ENCODE assay signal across 8 mouse cellular contexts in the genomic region with DNA sequence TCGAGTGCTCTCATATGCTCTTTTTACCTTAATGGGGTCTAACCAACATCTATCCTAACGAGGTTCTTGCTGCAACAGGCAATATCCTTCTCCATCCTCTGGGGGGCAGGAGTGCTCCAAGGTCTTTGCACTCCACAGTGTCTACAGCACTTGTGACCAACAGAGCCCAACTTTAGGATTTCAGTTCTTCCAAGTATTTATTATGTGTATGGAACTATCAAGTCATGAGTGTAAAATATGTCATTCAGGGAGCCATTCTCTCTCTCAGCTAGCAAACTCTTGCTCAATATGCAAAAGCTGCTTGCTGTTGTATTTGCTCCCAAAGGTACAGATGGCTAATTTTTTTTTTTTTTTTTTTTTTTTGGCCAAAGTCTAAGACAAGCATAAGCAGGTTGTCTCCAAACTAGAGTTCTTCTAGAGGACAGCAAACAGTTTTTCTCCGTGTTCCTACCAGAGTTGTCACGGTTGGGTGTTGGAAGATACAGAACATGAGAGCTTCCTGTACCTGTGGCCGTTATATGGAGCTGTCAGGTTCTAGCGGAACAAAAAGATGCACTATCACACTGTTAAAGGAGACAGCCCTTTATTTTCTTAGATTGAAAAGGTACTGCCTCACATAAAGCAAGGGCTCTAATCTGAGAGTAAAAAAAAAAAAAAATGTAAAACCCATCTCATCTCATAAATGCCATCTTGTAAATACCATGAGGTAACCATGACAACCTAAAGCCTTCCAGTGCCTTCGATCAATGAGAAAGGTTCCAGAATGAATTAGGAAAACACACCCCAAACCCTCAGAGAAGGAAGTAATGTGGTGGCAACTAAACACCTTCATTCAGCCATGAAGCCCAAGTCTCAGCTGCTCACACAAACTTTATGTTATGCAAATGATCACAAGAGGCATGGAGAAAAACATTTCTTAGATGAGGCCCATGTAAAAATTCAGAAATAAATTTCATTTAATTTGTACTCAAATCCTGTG. TPM values are rescaled to one million over a fixed set of nuclear protein-coding genes. Genes with fewer than 3 reads are reported as not detected.
DNase-seq lines count a peak whose midpoint lies in the region; ATAC-seq lines count a peak whose summit lies in the region.

No protein-coding gene starts in this region.

- DNase-seq in CD4-positive, CD25-positive, alpha-beta regulatory T cell, adult 2 months (ENCODE audit: low read depth, low spot score) = peak; percentile 81
- DNase-seq in adrenal gland, postnatal 25 days = peak; percentile 74
- peak; percentile 85 for DNase-seq in embryonic facial prominence, embryonic 11.5 days (ENCODE audit: low spot score)
- DNase-seq in heart, adult 9 months (ENCODE audit: low spot score in 2 of 2) = peak; percentile 19 to 71
- peak; percentile 40 for DNase-seq in liver, embryonic 13.5 days

- H3K36me3 ChIP-seq in embryonic facial prominence, embryonic 11.5 days (replicated peaks; ENCODE audit: control insufficient read depth, insufficient read depth, low read depth, low read length) = no peaks in the 10 kb centered on the region
- H3K36me3 ChIP-seq in kidney, embryonic 15.5 days = peaks cover 15% of the 10 kb centered on the region; the same call in 1 of the 2 replicates
- H3K36me3 ChIP-seq in liver, embryonic 13.5 days = no peaks in the 10 kb centered on the region
- peaks cover 47% of the 10 kb centered on the region for H3K36me3 ChIP-seq in neural tube, embryonic 12.5 days
- H3K36me3 ChIP-seq in stomach, embryonic 16.5 days (ENCODE audit: control insufficient read depth, insufficient read depth, low read length) = no peaks in the 10 kb centered on the region

- no peaks in the 10 kb centered on the region for H3K4me1 ChIP-seq in embryonic facial prominence, embryonic 11.5 days (ENCODE audit: control insufficient read depth, insufficient read depth, low read length)
- H3K4me1 ChIP-seq in kidney, embryonic 15.5 days = no peaks in the 10 kb centered on the region
- no peaks in the 10 kb centered on the region for H3K4me1 ChIP-seq in liver, embryonic 13.5 days (replicated peaks)
- no peaks in the 10 kb centered on the region for H3K4me1 ChIP-seq in neural tube, embryonic 12.5 days
- H3K4me1 ChIP-seq in stomach, embryonic 16.5 days (ENCODE audit: control insufficient read depth, insufficient read depth, low read length) = no peaks in the 10 kb centered on the region

- no peak overlapping the region for H3K4me3 ChIP-seq in embryonic facial prominence, embryonic 11.5 days (ENCODE audit: low read depth, low read length)
- no peak overlapping the region for H3K4me3 ChIP-seq in kidney, embryonic 15.5 days (replicated peaks)
- H3K4me3 ChIP-seq in liver, embryonic 13.5 days (replicated peaks) = no peak overlapping the region
- H3K4me3 ChIP-seq in neural tube, embryonic 12.5 days = no peak overlapping the region
- H3K4me3 ChIP-seq in stomach, embryonic 16.5 days (replicated peaks; ENCODE audit: low read length) = no peak overlapping the region

- no peak overlapping the region for H3K27ac ChIP-seq in embryonic facial prominence, embryonic 11.5 days (replicated peaks; ENCODE audit: low read depth, low read length)
- H3K27ac ChIP-seq in kidney, embryonic 15.5 days = no peak overlapping the region
- H3K27ac ChIP-seq in liver, embryonic 13.5 days = no peak overlapping the region
- no peak overlapping the region for H3K27ac ChIP-seq in neural tube, embryonic 12.5 days
- H3K27ac ChIP-seq in stomach, embryonic 16.5 days (ENCODE audit: low read length) = no peak overlapping the region

- no peak overlapping the region for H3K4me2 ChIP-seq in embryonic facial prominence, embryonic 11.5 days (ENCODE audit: low read depth, low read length)
- no peak overlapping the region for H3K4me2 ChIP-seq in kidney, embryonic 15.5 days
- no peak overlapping the region for H3K4me2 ChIP-seq in liver, embryonic 13.5 days
- H3K4me2 ChIP-seq in neural tube, embryonic 12.5 days (replicated peaks) = no peak overlapping the region
- no peak overlapping the region for H3K4me2 ChIP-seq in stomach, embryonic 16.5 days (ENCODE audit: low read depth, low read length)

- no peaks in the 10 kb centered on the region for H3K9me3 ChIP-seq in embryonic facial prominence, embryonic 11.5 days (replicated peaks; ENCODE audit: control insufficient read depth, low read length)
- H3K9me3 ChIP-seq in kidney, embryonic 15.5 days (replicated peaks) = no peaks in the 10 kb centered on the region
- no peaks in the 10 kb centered on the region for H3K9me3 ChIP-seq in liver, embryonic 13.5 days (replicated peaks)
- no peaks in the 10 kb centered on the region for H3K9me3 ChIP-seq in neural tube, embryonic 12.5 days
- H3K9me3 ChIP-seq in stomach, embryonic 16.5 days (replicated peaks; ENCODE audit: control insufficient read depth, low read length) = no peaks in the 10 kb centered on the region

- no peaks in the 10 kb centered on the region for H3K27me3 ChIP-seq in embryonic facial prominence, embryonic 11.5 days (ENCODE audit: control insufficient read depth, insufficient read depth, low read length)
- no peaks in the 10 kb centered on the region for H3K27me3 ChIP-seq in kidney, embryonic 15.5 days
- H3K27me3 ChIP-seq in liver, embryonic 13.5 days = no peaks in the 10 kb centered on the region
- H3K27me3 ChIP-seq in neural tube, embryonic 12.5 days (replicated peaks) = no peaks in the 10 kb centered on the region
- no peaks in the 10 kb centered on the region for H3K27me3 ChIP-seq in stomach, embryonic 16.5 days (ENCODE audit: control insufficient read depth, insufficient read depth, low read length)

- no peak overlapping the region for H3K9ac ChIP-seq in embryonic facial prominence, embryonic 11.5 days (replicated peaks; ENCODE audit: low read length)
- H3K9ac ChIP-seq in kidney, embryonic 15.5 days = no peak overlapping the region
- no peak overlapping the region for H3K9ac ChIP-seq in liver, embryonic 13.5 days
- no peak overlapping the region for H3K9ac ChIP-seq in neural tube, embryonic 12.5 days
- H3K9ac ChIP-seq in stomach, embryonic 16.5 days (ENCODE audit: low read length) = no peak overlapping the region

- 0 out of 2 replicates have a peak, but pooled peaks have one; percentile 59 for ATAC-seq in embryonic facial prominence, embryonic 11.5 days (replicated peaks; ENCODE audit: insufficient number of reproducible peaks, low FRiP score, low TSS enrichment, low read depth)
- ATAC-seq in kidney, embryonic 15.5 days (replicated peaks; ENCODE audit: low FRiP score) = 0 out of 2 replicates have a peak, but pooled peaks have one; percentile 58
- ATAC-seq in liver, embryonic 13.5 days (ENCODE audit: low read depth) = no peak
- peak; percentile 41; the same call in 1 of the 2 replicates for ATAC-seq in neural tube, embryonic 12.5 days (ENCODE audit: low FRiP score, low read depth)
- ATAC-seq in stomach, embryonic 16.5 days (ENCODE audit: insufficient read depth, low FRiP score) = peak; percentile 56; the same call in 1 of the 2 replicates

- 55% methylated on average over 7 of the region's 7 CpGs for WGBS in embryonic facial prominence, embryonic 11.5 days
- WGBS in kidney, embryonic 15.5 days = 56% methylated on average over 7 of the region's 7 CpGs
- WGBS in liver, embryonic 13.5 days (ENCODE audit: insufficient replicate concordance) = 49% methylated on average over 7 of the region's 7 CpGs
- WGBS in neural tube, embryonic 12.5 days = 48% methylated on average over 7 of the region's 7 CpGs
- WGBS in stomach, embryonic 16.5 days = 54% methylated on average over 7 of the region's 7 CpGs

RNA-seq across cellular contexts. Expression of a gene that starts 1.7 kb away (rescaled TPM):
- total RNA-seq in adrenal gland, postnatal 25 days (2021) = 0.30 TPM in 1 of 2 replicates, not detected in the other
- 0.21 and 0.42 TPM in 2 replicates for polyA plus RNA-seq in embryonic facial prominence, embryonic 11.5 days (2014; fragmentation: Nextera tagmentation; extraction: Ambion mirVana)
- polyA plus RNA-seq in kidney, embryonic 15.5 days (2015; fragmentation: Nextera tagmentation; extraction: Ambion mirVana) = 0.51 and 1.1 TPM in 2 replicates
- polyA plus RNA-seq in liver, embryonic 13.5 days (2015; fragmentation: Nextera tagmentation; extraction: Ambion mirVana) = 0.17 TPM in 1 of 2 replicates, not detected in the other
- polyA plus RNA-seq in neural tube, embryonic 12.5 days (2016; fragmentation: Nextera tagmentation; extraction: Ambion mirVana) = 2.2 and 2.6 TPM in 2 replicates
- polyA plus RNA-seq in stomach, embryonic 16.5 days (2015; fragmentation: Nextera tagmentation; extraction: Ambion mirVana) = 0.60 and 0.70 TPM in 2 replicates

RNA-seq across cellular contexts. Expression of a gene that starts 20.0 kb away (rescaled TPM):
- 18.7 and 18.8 TPM in 2 replicates for total RNA-seq in adrenal gland, postnatal 25 days (2021)
- polyA plus RNA-seq in embryonic facial prominence, embryonic 11.5 days (2014; fragmentation: Nextera tagmentation; extraction: Ambion mirVana) = 16.5 and 18.5 TPM in 2 replicates
- 17.5 and 18.0 TPM in 2 replicates for polyA plus RNA-seq in kidney, embryonic 15.5 days (2015; fragmentation: Nextera tagmentation; extraction: Ambion mirVana)
- polyA plus RNA-seq in liver, embryonic 13.5 days (2015; fragmentation: Nextera tagmentation; extraction: Ambion mirVana) = 8.7 and 11.7 TPM in 2 replicates
- polyA plus RNA-seq in neural tube, embryonic 12.5 days (2016; fragmentation: Nextera tagmentation; extraction: Ambion mirVana) = 5.5 and 6.2 TPM in 2 replicates
- 9.7 and 12.6 TPM in 2 replicates for polyA plus RNA-seq in stomach, embryonic 16.5 days (2015; fragmentation: Nextera tagmentation; extraction: Ambion mirVana)
